Mouse (Mus musculus): ENCODE measurements at regions not wholly inside any gene's neighbourhood (a gene's known extent, or its start where the extent isn't known, plus 50 kb on each side); places are given as distances from the start of the nearest gene placed in this dataset.

DNA sequence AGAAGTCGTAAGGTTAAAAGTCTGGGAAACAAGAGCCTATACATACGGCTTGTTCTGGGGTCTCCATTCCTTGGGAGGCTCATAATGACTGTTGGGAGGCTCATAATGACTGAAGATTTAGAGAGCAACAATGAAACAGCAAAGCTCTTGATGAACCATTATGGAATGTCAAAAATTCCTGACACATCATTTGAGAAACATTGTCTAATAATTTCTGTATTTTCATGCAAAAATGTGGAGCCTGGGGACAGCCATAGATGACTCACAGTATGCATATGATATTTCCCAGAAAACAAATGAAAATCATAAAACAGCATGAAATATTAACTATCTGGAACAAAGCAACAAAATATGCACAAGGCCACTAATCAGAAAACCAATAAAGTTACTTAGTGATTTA, 90.8 kb upstream of the Alkal2 start:
- 85% methylated on average over 2 of the region's 2 CpGs for WGBS
- ATAC-seq (ENCODE audit: insufficient read depth) (no peak), DNase-seq (no peak)
- no peaks in the 10 kb centered on the region for H3K4me1 ChIP-seq (ENCODE audit: insufficient read depth)
- H3K27ac ChIP-seq (ENCODE audit: low read depth), result no peak overlapping the region
- no peak overlapping the region for H3K9ac ChIP-seq
- TF ChIP-seq CTCF (IDR thresholded peaks at IDR 0.05; ENCODE audit: low read depth), result no peak
- no peaks in the 10 kb centered on the region for H3K36me3 ChIP-seq (ENCODE audit: insufficient read depth)
- H3K9me3 ChIP-seq (ENCODE audit: low read depth, low read length), result no peaks in the 10 kb centered on the region
- H3K27me3 ChIP-seq (ENCODE audit: insufficient read depth, low read length), result no peaks in the 10 kb centered on the region
- no peak overlapping the region for H3K4me3 ChIP-seq (ENCODE audit: low read depth, low read length)
- no peak overlapping the region for H3K4me2 ChIP-seq

- no peaks in the 10 kb centered on the region for H3K36me3 ChIP-seq (ENCODE audit: insufficient read depth)
- DNase-seq (no peak), ATAC-seq (ENCODE audit: insufficient read depth) (no peak)
- H3K9ac ChIP-seq, result no peak overlapping the region
- no peaks in the 10 kb centered on the region for H3K9me3 ChIP-seq (ENCODE audit: low read depth, low read length)
- WGBS, result 77% methylated on average over 2 of the region's 2 CpGs
- H3K27me3 ChIP-seq (ENCODE audit: insufficient read depth, low read length), result no peaks in the 10 kb centered on the region
- no peak overlapping the region for H3K27ac ChIP-seq (ENCODE audit: low read depth)
- no peak overlapping the region for H3K4me2 ChIP-seq
- no peaks in the 10 kb centered on the region for H3K4me1 ChIP-seq (ENCODE audit: insufficient read depth)
- no peak for TF ChIP-seq CTCF (IDR thresholded peaks at IDR 0.05; ENCODE audit: low read depth)
- H3K4me3 ChIP-seq (ENCODE audit: low read depth, low read length), result no peak overlapping the region
These were observed 68.0 kb upstream of the Alkal2 start for GRCm38 (mm10) chr12:30816096-30816495.

- DNase-seq, result no peak
These were observed 52.7 kb upstream of the Alkal2 start for GRCm38 (mm10) chr12:30831383-30831782.

More at GRCm38 (mm10) chr12:30831383-30831782, 52.7 kb upstream of the Alkal2 start:
- Histone ChIP-seq H3K9me3 (ENCODE audit: low read depth, low read length) (no peaks in the 10 kb centered on the region), H3K36me3 (ENCODE audit: insufficient read depth) (no peaks in the 10 kb centered on the region), H3K4me3 (ENCODE audit: low read depth, low read length) (no peak overlapping the region), H3K4me1 (ENCODE audit: insufficient read depth) (no peaks in the 10 kb centered on the region), H3K27ac (ENCODE audit: low read depth) (no peak overlapping the region), H3K4me2 (no peak overlapping the region), H3K9ac (no peak overlapping the region), H3K27me3 (ENCODE audit: insufficient read depth, low read length) (no peaks in the 10 kb centered on the region)
- no peak for TF ChIP-seq CTCF (IDR thresholded peaks at IDR 0.05; ENCODE audit: low read depth)
- no peak for ATAC-seq (ENCODE audit: insufficient read depth)
- WGBS, result 88% methylated on average over 3 of the region's 3 CpGs

Measured in lung, embryonic 14.5 days (tissue).